Mouse (Mus musculus) frontal cortex, postnatal 25 days (tissue): ENCODE measurements around the gene S100a4.

Experiments
- DNase-seq, 2 experiments: peaks; one replicate each; pipeline ENCODE4 v3.0.0; 2022; ENCODE audit warnings: low spot score in 2 of 2

Gene S100a4

GRCm38 (mm10) chr3:90623435-90624071, 20.0 kb downstream of the S100a4 start:
- DNase-seq, result no peak

- DNase-seq, result no peak
Observed at GRCm38 (mm10) chr3:90625496-90625895, 21.9 kb downstream of the S100a4 start.

GRCm38 (mm10) chr3:90626266-90627021, 22.9 kb downstream of the S100a4 start:
- no peak for DNase-seq

- DNase-seq, result no peak
Observed at GRCm38 (mm10) chr3:90627366-90627765, 23.8 kb downstream of the S100a4 start.

GRCm38 (mm10) chr3:90627807-90628206, 24.2 kb downstream of the S100a4 start:
- DNase-seq, result no peak

GRCm38 (mm10) chr3:90629298-90629697, 25.7 kb downstream of the S100a4 start:
- no peak for DNase-seq

- no peak for DNase-seq
Observed at GRCm38 (mm10) chr3:90631984-90632383, 28.4 kb downstream of the S100a4 start.

GRCm38 (mm10) chr3:90638511-90639275, 35.1 kb downstream of the S100a4 start:
- no peak for DNase-seq

GRCm38 (mm10) chr3:90639511-90640154, 36.1 kb downstream of the S100a4 start:
- DNase-seq, result no peak

- no peak for DNase-seq
Observed at GRCm38 (mm10) chr3:90640981-90641380, 37.4 kb downstream of the S100a4 start.

GRCm38 (mm10) chr3:90644220-90644619, 40.6 kb downstream of the S100a4 start:
- peak in 1 of 2 experiments; percentile 26 for DNase-seq

GRCm38 (mm10) chr3:90647291-90647690, 43.7 kb downstream of the S100a4 start:
- DNase-seq, result no peak

GRCm38 (mm10) chr3:90648981-90649380, 45.4 kb downstream of the S100a4 start:
- no peak for DNase-seq

- no peak for DNase-seq
Observed at GRCm38 (mm10) chr3:90649832-90650231, 46.3 kb downstream of the S100a4 start.

- DNase-seq, result peak; percentile 77 to 78
Observed at GRCm38 (mm10) chr3:90652878-90653508, 49.4 kb downstream of the S100a4 start.

GRCm38 (mm10) chr3:90653717-90654116, 50.1 kb downstream of the S100a4 start, which contains the start of gene S100a7a:
TSS of gene S100a7a (plus strand) at chr3:90654017.
- no peak for DNase-seq
